Mouse (Mus musculus) kidney, postnatal 14 days (tissue): Measurements from ENCODE around the gene Adamts2.
A peak's percentile ranks its signal among the peaks of the same experiment; 100 is the strongest.

Experiments used
- DNase-seq: peaks from one replicate; pipeline ENCODE4 v3.0.0; 2022; ENCODE audit warnings: mixed read lengths

Adamts2 gene

DNA sequence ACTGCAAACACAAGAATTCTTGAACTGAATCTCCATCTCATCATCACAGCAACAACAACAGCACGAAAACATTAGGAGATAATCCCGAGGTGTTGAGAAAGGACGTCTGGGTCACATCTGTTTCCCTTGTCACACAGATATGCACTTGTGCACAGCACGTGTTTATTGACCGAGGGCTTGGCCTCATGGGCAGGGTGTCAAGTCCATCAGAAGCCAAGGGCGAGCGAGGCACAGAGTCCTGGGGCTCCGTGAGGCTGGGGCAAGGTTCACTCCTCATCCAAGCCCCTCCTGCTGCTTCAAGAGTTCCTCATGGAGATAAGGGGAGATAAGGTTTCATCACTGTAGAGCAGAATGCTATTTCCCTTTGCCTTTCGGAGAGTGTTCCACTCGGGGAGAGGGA is 137.6 kb downstream of the Adamts2 start:
- peak; percentile 14 for DNase-seq

DNA sequence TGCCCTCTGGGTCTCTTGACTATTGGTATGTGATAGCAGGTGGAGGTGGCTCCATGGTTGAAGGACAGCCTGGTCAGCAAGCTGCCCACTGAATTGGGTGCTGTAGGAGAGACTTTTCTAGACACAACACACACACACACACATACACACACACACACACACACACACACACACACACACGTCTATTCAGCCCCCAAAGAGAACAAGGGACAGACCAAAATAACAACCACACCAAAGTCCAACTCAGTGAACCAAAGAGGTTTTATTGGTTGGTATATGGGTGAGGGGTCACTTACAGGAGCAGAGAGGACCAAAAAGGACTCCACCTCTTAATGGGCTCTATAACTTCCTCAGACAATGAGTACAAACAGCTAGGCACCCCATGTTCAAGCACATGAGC is 140.3 kb downstream of the Adamts2 start:
- peak; percentile 44 for DNase-seq

DNA sequence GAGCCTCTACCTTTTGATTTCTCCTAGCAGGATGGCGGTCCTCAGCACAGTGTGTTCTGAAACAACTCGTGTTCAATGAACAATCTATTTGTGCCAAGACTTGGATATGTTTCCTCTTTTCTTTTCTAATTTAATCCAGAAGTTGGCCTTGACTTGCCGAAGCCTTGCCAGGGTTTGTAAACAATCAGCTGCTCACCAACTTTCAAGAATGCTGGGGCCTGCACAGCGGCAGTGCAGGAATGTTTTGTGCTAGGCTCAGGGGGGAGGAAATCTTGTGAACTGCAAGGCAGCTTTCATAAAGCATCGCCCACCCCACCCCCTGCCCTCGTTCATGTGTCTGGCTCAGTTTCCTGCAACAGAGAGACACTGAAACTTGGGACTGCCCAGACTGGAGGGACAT is 143.1 kb downstream of the Adamts2 start:
- no peak for DNase-seq

DNA sequence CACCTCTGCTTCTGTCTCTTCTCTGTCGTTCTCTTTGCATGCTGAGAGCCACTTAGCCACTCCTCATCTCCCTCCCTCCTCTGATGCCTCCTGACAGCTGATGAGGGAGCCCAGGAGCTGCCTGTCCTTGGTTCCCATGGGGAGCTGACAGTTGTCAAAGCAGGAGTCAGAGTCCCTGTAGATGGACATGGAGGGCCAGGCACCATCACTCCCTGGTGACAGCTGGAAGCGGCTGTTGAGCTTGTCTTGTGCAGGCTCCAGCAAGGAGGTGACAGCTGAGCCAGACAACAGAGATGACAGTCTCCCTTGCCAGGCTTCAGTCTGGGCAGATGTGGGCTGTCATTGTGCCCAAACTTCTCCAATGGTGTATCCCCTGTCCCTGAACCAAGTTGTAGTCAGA is 144.6 kb downstream of the Adamts2 start:
- no peak for DNase-seq

DNA sequence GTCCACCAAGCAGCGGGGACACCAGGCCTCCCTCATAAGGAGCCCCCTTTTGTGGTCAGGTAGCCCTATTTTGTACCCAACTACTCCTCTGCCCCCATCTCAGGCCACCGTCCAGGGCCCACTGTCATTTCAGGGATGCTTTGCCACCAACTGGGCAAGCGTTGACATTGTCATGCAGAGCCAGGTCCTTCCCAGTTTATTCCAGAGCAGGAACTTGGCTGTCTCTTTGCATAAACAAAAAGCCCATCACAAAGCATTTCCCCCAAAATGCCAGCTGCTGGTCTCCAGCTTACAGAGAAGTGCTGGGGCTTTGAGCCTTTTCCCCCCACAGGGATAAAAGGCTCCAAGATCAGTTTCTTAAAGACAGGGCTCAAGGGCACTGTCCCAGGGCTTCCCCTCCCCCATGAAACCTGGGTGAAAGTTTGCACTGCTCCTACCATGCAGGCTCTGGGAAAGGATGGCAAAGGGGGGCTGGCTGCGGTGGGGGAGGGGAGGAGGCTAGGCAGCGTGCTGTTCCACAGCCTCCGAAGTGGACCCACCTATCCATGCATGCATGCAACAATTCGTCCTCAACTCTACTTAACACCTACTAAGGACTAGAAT is 149.2 kb downstream of the Adamts2 start:
- DNase-seq = no peak

DNA sequence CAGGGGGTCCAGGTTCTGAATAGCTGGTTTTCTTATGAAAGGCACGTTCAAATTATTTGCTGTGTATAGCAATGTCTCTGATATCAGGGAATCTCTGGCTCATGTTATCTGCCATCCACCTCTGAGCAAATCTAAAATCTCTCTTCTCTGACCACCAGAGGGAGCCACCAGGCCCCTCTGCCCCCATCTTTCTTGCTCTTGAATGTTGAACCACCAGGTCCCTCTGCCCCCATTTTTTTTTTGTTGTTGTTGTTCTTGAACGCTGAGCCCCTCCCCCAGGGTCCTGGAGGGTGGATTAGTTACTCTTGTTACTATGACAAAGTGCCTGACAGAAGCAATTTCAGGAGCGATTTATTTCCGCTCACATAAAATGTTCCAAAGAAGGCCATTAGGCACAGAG is 155.9 kb downstream of the Adamts2 start:
- no peak for DNase-seq

DNA sequence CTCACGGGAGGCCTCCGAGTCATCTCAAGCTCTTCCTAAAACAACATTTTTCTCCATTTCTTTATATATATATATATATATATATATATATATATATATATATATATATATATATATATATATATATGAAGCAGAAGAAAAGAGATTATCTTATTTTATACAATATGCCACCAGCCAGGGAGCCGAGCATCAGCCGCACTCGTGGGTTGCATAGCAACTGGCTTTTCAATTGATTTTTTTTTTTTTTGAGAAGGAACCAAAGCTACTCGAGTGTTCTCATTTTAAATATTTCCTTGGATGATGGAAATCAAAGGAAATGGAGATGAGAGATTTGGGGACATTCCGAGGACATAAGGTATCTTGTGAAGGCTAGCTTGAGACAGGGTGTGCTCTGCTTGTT is 164.6 kb downstream of the Adamts2 start:
- DNase-seq = no peak

DNA sequence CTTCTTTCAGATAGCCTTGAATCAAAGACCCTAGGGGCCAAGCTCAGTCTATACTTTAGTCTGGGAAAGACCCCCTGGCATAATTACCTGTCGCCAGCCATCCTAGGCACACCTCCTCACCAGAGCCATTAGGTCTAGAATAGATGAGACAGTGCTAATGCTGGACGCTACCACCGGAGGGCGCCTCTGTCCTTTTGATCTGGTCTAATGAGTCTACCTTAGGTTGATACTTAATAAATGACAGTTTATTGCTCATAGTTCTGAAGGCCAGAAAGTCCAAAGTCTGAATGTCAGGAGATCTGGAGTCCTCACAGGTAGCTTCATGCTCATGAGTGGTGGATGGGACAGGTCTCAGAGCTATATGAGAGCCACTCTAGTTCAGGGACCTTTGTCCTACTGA is 165.2 kb downstream of the Adamts2 start:
- DNase-seq = peak; percentile 25

DNA sequence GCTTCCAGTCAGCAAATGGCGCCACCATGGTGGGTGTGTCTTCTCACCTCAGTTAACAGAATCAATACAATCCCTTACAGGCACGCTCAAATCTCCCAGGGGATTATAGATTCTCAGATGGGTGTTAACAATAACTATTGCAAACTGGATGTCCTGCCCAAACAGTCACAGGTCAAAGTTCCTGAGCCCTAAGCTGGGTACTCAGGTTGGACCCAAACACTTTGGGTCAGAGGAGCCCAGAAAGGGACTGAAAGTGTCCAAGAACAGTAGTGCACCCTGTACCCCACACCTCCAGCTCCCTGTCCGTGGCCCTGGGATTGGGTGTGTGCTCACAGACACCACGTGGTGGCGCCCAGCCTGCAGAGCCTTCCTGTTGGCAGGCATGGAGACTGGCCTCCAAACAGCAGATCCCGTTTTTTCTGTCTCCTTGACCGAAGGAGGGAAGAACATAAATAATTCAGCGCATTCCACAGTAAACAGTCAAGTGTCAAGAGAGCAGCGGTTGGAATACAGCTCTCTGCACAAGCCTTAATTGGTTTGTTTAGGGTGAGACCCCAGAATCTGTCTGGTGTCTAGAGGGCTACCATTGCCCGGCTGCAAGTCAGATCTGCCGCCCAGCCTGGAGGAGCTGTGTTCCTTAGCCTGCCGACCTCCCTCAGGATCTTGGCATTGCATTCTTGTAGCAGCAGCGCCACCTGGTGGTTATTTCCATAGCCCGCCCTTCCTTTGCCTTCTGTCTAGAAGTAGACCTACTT is 167.3 kb downstream of the Adamts2 start:
- DNase-seq = peak; percentile 91

DNA sequence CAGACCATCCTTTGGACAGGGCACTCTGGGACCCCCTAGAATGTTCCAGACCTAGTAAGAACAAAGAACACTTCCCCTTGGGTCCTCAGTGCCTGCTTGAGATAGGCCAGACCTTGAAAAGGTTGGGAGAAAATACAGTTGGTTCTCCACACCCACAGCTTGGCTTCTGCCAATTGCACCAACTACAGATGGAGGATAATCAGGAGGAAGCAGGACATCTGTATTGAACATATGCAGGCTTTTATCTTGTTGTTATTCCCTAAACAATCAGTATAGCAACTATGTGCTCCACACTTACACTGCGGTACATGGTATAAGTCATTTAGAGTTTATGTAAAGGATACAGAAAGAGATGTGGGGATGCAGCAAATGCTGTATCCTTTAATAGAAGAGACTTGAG is 169.1 kb downstream of the Adamts2 start:
- DNase-seq = no peak

DNA sequence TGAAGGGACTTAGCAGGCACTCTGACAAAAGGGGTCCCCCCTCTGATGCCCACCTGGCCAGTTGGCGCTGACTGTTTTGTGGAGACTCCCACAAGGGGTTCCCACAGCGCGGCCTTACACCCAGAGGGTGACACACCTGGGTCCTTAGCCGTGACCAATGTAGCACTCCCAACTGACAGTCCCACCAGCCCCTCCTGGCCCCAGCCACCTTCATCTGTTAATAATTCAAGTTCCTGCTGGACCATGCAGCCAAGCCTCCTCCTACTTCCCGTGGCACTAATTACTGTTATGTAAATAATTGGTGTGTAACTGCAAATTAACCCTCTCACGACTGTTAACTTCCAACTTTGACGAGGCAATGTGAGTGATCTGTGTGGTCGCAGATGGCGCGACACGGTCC is 195.8 kb downstream of the Adamts2 start:
- DNase-seq = no peak

DNA sequence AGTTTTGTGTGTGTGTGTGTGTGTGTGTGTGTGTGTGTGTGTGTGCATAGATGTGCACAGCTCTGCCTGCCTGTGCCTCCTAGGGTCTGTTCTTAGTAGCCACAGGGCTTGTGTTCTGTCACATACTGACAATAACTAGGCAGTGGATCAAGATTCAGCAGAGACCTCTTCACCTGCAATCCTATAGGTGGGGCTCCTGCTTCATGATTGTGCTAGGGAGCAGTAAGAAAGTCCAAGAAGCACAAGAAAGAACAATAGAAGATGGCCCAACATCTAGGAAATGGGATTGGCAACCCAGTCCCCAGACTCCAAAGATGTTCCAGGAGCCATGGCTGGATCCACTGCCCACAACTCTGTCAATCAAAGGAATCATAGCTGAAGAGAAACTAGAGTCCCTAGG is 197.0 kb downstream of the Adamts2 start:
- DNase-seq = no peak

DNA sequence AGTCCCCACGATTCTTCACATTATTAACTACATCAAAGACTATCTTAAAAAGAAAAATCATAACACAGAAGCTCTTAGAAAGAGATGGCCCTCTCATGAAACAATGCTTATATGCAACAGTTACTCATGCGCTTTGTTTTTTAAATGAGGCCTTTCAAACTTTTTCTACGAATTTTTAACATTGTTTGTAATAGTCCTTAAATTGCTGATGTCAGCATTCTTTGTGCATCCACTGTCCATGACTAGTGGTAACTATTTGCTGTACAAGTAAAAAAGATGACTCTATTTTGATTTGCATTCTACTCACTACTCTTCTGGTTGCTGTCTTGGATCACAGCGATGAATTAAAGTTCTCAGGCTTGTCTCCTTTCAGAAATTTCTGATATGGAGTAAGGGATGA is 212.3 kb downstream of the Adamts2 start:
- no peak for DNase-seq

DNA sequence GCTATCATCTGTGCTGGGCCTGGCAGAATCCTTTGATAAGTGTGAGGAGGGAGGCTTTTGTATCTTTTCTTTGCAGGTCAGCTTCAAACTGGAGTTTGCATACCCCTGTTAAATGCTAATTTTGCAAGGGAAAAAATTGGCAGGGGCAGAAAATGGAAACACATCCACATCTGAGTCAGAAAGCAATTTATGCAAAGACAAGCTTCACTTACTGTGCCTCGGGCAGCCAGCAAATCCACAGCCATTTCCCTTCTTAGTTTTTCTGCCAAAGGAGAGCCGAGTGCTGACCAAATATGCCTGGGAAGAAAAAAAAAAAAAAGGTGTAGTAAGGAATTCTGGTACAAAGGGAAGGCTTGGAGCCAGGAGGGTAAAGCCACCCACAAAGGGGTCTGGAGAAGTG is 224.3 kb downstream of the Adamts2 start:
- DNase-seq = peak; percentile 18

DNA sequence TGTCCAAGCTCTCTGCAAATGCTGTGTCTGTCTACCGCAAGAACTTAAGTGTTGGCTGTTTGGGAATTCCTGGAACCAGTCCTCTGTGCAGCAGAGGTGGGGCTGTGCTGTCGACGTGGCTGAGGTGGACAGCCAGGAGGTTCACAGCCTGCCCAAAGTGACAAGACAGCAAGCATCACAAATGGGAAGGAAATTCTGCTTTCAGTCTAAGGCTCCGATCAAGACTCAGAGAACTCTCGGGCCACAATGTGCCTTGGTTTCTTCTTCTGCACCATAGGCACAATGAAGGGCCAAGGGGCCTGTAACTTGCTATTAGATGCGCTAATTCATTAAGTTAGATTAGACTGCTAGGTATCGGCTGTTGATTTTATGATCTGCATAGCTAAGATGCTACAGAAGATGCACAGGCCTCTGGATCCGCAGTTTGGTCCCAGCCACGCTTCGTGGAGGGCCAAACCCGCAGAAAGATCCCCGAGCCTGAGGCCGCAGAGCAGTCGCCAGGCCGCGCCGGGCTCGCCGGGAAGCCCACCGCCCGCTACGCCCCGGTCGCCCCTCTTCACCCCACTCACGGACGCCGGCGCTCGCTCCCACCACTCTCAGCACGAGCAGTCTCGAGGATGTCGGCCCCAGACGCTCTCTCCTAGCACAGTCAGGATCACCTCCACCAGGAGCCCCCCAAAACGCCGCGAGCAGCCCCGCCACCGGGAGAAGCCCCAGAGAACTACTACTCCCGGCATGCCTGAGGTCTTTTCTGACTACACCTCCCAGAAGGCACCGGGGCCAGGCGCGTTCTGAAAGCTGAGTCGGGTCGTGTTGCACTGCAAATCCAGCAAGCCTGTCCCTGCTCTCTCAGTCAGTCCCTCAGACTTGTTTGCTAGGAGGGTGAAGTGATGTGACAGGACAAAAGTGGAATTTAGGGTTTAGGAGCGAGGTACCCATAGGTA is 225.4 kb downstream of the Adamts2 start, which contains the start of gene Zfp354c:
Zfp354c (minus strand) TSS at position 715 of the 944 bp plus-strand sequence.
- peak; percentile 88 for DNase-seq

DNA sequence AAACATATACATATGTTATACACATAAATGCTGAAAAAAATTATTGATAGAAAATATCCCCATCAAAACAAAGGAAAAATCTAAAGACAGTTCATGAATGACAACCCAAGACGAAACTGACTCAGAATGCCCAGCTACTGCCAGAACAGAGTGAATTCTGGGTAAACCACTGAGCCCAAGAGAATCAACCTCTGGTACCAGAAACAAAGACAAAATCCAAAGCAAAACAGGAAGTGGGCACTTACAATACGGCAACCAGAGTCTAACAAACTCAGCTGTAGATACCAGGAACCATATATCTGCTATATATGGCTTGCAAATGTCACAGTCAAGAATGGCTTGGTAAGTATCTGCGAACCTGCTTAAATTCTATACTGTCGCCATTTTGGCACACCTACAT is 233.8 kb downstream of the Adamts2 start:
- DNase-seq = no peak

DNA sequence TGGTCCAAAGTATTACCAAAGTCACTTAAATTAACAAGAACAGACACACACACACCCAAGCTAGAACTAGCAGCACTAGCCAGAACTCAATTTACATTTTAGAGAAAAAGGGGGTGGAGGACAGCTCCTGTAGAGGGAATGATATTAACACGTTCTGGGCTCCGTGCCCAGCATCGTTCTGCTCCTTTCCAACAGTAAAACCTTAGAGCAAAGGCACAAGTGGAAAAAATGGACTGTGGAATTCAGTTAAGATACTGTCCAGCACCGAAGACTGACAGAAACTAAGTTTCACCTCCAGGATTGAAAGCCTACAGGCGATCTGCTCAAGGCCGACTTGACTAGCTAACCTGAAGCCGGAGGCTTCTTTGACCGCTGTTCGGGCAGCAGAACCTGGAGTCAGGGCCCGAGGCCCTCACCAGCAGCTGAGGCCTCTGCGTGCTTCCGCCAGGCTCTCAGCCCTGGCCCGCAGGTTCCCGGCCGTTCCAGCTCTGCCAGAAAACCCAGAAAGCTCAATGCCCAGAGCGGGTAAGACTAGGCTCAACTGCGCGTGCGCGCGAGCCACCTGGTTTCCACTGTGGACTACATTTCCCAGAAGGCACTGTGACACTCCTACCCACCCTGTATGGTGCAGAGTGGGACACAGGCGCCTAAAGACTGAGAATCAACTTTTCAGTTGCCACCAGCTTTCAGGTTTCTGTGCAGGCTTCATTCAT is 239.3 kb downstream of the Adamts2 start, which contains the start of gene Zfp879:
Zfp879 (minus strand) TSS at position 530 of the 713 bp plus-strand sequence.
- peak; percentile 96 for DNase-seq

DNA sequence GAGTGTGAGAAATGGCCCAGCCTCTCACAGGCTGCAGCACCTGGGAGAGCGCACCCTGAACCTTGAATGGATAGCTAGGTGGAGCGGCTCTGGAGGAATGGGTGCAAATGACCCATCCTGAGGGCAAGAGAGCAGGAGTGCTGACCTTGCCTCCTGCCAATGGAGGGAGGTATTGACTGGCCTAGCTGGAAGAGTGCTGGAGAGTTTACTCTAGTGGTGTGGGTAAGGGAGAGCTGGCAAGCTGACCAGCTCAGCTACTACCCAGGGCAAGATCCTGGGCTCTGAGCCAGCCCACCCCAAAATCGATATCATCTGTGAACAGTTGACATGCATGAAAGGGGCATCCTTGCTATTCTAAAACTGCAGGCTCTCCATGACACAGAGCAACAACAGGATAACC is 244.1 kb downstream of the Adamts2 start:
- DNase-seq = no peak

DNA sequence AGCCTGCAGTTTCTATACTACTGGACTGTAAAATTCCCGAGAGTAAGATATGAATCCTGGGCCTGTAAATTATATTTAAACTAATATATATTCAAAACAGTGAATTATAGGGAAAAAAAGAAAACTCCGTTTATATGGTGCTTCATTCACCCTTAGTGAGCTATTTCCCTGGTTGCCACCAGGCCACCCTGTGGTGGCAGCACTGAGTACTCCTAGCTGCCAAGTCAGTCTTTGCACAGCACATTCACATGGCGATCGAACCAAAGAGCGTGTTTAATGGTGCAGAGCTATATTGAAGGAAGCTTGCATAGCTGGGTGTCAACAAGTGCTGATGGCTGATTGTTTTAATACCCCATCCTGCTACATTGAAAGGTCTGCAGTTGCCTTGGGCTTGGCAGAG is 245.2 kb downstream of the Adamts2 start:
- no peak for DNase-seq

DNA sequence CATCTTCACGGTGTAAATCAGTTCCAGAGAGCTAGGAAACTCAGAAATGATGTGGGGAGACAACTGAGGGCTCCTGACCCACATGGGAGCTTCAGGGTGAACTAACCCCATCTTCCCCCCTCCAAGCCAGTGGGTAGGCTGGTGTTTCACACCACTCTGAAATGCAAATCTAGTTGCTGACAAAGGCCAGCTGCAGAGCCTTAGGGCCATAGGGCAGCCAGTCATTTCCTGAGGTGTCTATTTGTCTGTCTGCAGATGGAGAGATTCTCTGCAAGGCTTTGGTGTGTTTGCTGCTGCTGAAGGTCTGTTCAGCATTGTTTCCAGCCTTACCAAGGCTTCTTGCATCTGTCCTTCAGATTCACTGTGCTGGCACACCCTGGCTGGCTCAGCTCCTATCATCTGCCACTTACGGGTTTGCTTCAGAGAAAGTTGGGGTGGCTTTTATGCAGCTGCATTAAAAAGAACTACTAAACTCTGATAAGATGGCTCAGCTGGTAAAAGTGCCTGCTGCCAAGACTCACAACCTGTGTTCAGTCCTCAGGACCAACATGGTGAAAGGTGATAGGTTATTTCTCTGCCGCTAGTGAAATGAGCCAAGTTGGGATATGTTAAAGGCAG is 246.7 kb downstream of the Adamts2 start:
- DNase-seq = no peak

DNA sequence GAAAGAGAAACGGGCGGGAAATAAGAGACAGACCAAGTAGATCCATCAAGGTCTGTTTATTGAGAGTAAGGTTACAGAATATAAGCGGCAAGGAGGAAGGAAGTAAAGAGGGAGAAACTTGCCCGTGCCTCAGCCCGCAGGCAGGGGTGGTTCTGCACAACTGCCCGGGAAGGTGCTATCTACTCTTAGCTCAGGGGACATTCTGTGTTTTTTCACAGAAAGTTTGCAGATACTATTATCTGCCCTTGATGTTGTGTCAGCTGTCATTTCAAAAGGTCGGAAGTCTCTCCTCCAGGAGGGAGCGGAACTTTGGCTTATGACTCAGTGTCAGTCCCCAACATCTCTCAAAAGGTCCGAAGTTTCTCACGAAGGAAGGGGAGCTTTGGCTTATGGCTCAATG is 247.4 kb downstream of the Adamts2 start:
- DNase-seq = no peak

DNA sequence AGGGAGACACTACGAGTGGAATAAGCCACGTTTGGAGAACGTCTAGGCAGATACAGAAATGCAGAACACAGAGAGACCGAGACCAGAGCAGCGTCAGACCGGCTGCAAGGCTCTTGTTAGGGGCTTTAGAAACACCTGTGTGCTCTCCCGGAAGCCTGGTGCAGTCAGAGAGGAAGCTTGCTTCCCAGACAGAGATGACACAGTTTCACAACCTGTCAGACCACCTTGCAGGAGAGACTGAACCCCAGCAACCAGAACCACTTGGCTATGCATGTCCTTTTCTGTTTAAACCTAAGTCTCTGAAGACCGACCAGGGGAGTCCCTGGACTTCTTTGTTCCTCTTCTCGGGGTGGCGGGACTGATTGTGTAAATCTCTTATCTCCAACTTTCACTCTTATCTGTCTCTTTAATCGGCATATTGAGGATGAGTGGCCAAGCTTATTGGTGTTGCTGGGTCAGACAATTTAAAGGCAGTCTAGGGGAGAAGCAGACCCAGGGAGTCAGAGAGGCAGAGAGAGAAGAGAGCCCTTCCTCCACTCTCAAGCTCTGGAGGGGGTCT is 248.4 kb downstream of the Adamts2 start, which contains the start of gene Grm6:
Grm6 (plus strand) TSS at position 509 of the 559 bp plus-strand sequence.
- DNase-seq = no peak
